Mouse (Mus musculus) limb, embryonic 13.5 days (tissue): ENCODE measurements around the gene Crbn. TPM values are rescaled to one million over a fixed set of nuclear protein-coding genes. Genes with fewer than 3 reads are reported as not detected.

Experiments
- ATAC-seq: fragments of 200-750 bp; cut with Nextera tagmentation; 2 replicates; pipeline ENCODE4 v1.8.0; 2017; ENCODE audit warnings: low read depth, moderate number of reproducible peaks, moderate TSS enrichment; ENCODE audit not compliant: low FRiP score
- H3K27ac ChIP-seq: fragments of 300-500 bp; sonication (generic); 2 replicates; pipeline ENCODE4 v1.5.1; 2015; ENCODE audit warnings: inconsistent platforms, mild to moderate bottlenecking, moderate library complexity
- H3K27me3 ChIP-seq: fragments of 300-500 bp; sonication (generic); 2 replicates; pipeline ENCODE4 v1.6.1; 2015; ENCODE audit warnings: mild to moderate bottlenecking, inconsistent platforms
- H3K36me3 ChIP-seq: fragments of 300-500 bp; sonication (generic); 2 replicates; pipeline ENCODE4 v1.6.1; 2015; ENCODE audit warnings: inconsistent platforms, mild to moderate bottlenecking, moderate library complexity
- H3K4me1 ChIP-seq: fragments of 300-500 bp; sonication (generic); 2 replicates; pipeline ENCODE4 v1.6.1; 2015; ENCODE audit warnings: inconsistent platforms
- H3K4me2 ChIP-seq: fragments of 300-500 bp; sonication (generic); replicated peaks from 2 replicates; pipeline ENCODE4 v1.6.1; 2015; ENCODE audit warnings: inconsistent platforms, mild to moderate bottlenecking, moderate library complexity
- H3K4me3 ChIP-seq: fragments of 300-500 bp; sonication (generic); 2 replicates; pipeline ENCODE4 v1.5.1; 2015; ENCODE audit warnings: moderate library complexity, mild to moderate bottlenecking, inconsistent platforms
- H3K9ac ChIP-seq: fragments of 300-500 bp; sonication (generic); 2 replicates; pipeline ENCODE4 v1.6.1; 2015; ENCODE audit warnings: mild to moderate bottlenecking, inconsistent platforms
- H3K9me3 ChIP-seq: fragments of 300-500 bp; sonication (generic); 2 replicates; pipeline ENCODE4 v1.6.1; 2016; ENCODE audit warnings: inconsistent platforms
- WGBS: fragments of 180-500 bp; shearing (Covaris S2); methylation state at CpG from one replicate; pipeline ENCODE4 v1.1.7; 2015; 5-methylcytosine and 5-hydroxymethylcytosine counted together
- polyA plus RNA-seq: library from polyadenylated mRNA; unstranded; fragments of >200 nt; fragmentation: Nextera tagmentation; extraction: Ambion mirVana; gene quantifications from 2 replicates; pipeline ENCODE4 v1.2.1, GENCODE M21; 2015

Gene Crbn
- polyA plus RNA-seq, 1 experiment from 2014 or later: 51.3 TPM

GRCm38 (mm10) chr6:106760473-106761218 is 39.2 kb downstream of the Crbn start:
- no peak for ATAC-seq
- no peak overlapping the region for H3K27ac ChIP-seq
- H3K36me3 ChIP-seq: no peaks in the 10 kb centered on the region
- H3K4me2 ChIP-seq: no peak overlapping the region
- peaks cover 45% of the 10 kb centered on the region for H3K27me3 ChIP-seq
- H3K9ac ChIP-seq: no peak overlapping the region
- no peaks in the 10 kb centered on the region for H3K9me3 ChIP-seq
- no peaks in the 10 kb centered on the region for H3K4me1 ChIP-seq
- WGBS: 50% methylated on average over 1 of the region's 3 CpGs
- H3K4me3 ChIP-seq: no peak overlapping the region

GRCm38 (mm10) chr6:106758299-106758698 is 41.6 kb downstream of the Crbn start:
- no peak for ATAC-seq
- Histone ChIP-seq H3K36me3 (no peaks in the 10 kb centered on the region), H3K4me3 (no peak overlapping the region), H3K27me3 (peaks cover 39% of the 10 kb centered on the region), H3K9ac (no peak overlapping the region), H3K27ac (no peak overlapping the region), H3K4me2 (no peak overlapping the region), H3K4me1 (no peaks in the 10 kb centered on the region), H3K9me3 (no peaks in the 10 kb centered on the region)
- 90% methylated on average over 3 of the region's 3 CpGs for WGBS

- WGBS: 89% methylated on average over 7 of the region's 7 CpGs
- H3K4me2 ChIP-seq: no peak overlapping the region
- ATAC-seq: no peak
- H3K9me3 ChIP-seq: no peaks in the 10 kb centered on the region
- H3K27ac ChIP-seq: no peak overlapping the region
- H3K9ac ChIP-seq: no peak overlapping the region
- H3K36me3 ChIP-seq: no peaks in the 10 kb centered on the region
- H3K4me1 ChIP-seq: no peaks in the 10 kb centered on the region
- H3K4me3 ChIP-seq: no peak overlapping the region
- H3K27me3 ChIP-seq: peaks cover 4% of the 10 kb centered on the region; the same call in 1 of the 2 replicates
Observed at GRCm38 (mm10) chr6:106750291-106750690, 49.6 kb downstream of the Crbn start.

- no peak within 1 kb of the TSS for H3K9ac ChIP-seq
- no peaks in the 10 kb centered on the region for H3K4me1 ChIP-seq
- no peak within 1 kb of the TSS for H3K4me2 ChIP-seq
- ATAC-seq: no peak
- no peak within 1 kb of the TSS for H3K27ac ChIP-seq
- H3K9me3 ChIP-seq: no peaks in the 10 kb centered on the region
- 76% methylated on average over 6 of the region's 6 CpGs for WGBS
- H3K4me3 ChIP-seq: no peak within 1 kb of the TSS
- peaks cover 4% of the 10 kb centered on the region; the same call in 1 of the 2 replicates for H3K27me3 ChIP-seq
- no peaks in the 10 kb centered on the region for H3K36me3 ChIP-seq
Observed at GRCm38 (mm10) chr6:106748887-106749388, 50.9 kb downstream of the Crbn start, which contains the start of gene Il5ra. Gene Il5ra (minus strand): TSS chr6:106749037.

GRCm38 (mm10) chr6:106747804-106748203 is 52.1 kb downstream of the Crbn start:
- peaks cover 4% of the 10 kb centered on the region; the same call in 1 of the 2 replicates for H3K27me3 ChIP-seq
- H3K4me2 ChIP-seq: no peak overlapping the region
- no peak overlapping the region for H3K27ac ChIP-seq
- H3K4me1 ChIP-seq: no peaks in the 10 kb centered on the region
- H3K9me3 ChIP-seq: no peaks in the 10 kb centered on the region
- no peaks in the 10 kb centered on the region for H3K36me3 ChIP-seq
- H3K9ac ChIP-seq: no peak overlapping the region
- no peak for ATAC-seq
- WGBS: 79% methylated on average over 3 of the region's 3 CpGs
- no peak overlapping the region for H3K4me3 ChIP-seq

GRCm38 (mm10) chr6:106747251-106747650 is 52.6 kb downstream of the Crbn start:
- Histone ChIP-seq H3K9me3 (no peaks in the 10 kb centered on the region), H3K27me3 (peaks cover 4% of the 10 kb centered on the region; the same call in 1 of the 2 replicates), H3K4me2 (no peak overlapping the region), H3K4me1 (no peaks in the 10 kb centered on the region), H3K27ac (no peak overlapping the region), H3K9ac (no peak overlapping the region), H3K4me3 (no peak overlapping the region), H3K36me3 (no peaks in the 10 kb centered on the region)
- no peak for ATAC-seq
- WGBS: 85% methylated on average over 5 of the region's 5 CpGs

- WGBS: 30% methylated on average over 7 of the region's 7 CpGs
- no peak overlapping the region for H3K4me2 ChIP-seq
Observed at GRCm38 (mm10) chr6:106745673-106746394, 54.0 kb downstream of the Crbn start.

GRCm38 (mm10) chr6:106743556-106744233 is 56.2 kb downstream of the Crbn start:
- WGBS: 67% methylated on average over 7 of the region's 7 CpGs

More at GRCm38 (mm10) chr6:106745673-106746394, 54.0 kb downstream of the Crbn start:
- H3K4me3 ChIP-seq: no peak overlapping the region
- H3K9ac ChIP-seq: no peak overlapping the region
- no peaks in the 10 kb centered on the region for H3K4me1 ChIP-seq
- no peaks in the 10 kb centered on the region for H3K36me3 ChIP-seq
- no peak overlapping the region for H3K27ac ChIP-seq
- H3K27me3 ChIP-seq: peaks cover 4% of the 10 kb centered on the region; the same call in 1 of the 2 replicates
- H3K9me3 ChIP-seq: no peaks in the 10 kb centered on the region
- ATAC-seq: no peak

GRCm38 (mm10) chr6:106740244-106740825 is 59.5 kb downstream of the Crbn start:
- ATAC-seq: no peak
- no peak overlapping the region for H3K27ac ChIP-seq
- no peaks in the 10 kb centered on the region for H3K9me3 ChIP-seq
- no peaks in the 10 kb centered on the region for H3K4me1 ChIP-seq
- WGBS: 96% methylated on average over 1 of the region's 1 CpGs
- no peak overlapping the region for H3K4me2 ChIP-seq
- no peaks in the 10 kb centered on the region for H3K36me3 ChIP-seq
- no peak overlapping the region for H3K4me3 ChIP-seq
- H3K9ac ChIP-seq: no peak overlapping the region
- H3K27me3 ChIP-seq: no peaks in the 10 kb centered on the region

More at GRCm38 (mm10) chr6:106743556-106744233, 56.2 kb downstream of the Crbn start:
- H3K36me3 ChIP-seq: no peaks in the 10 kb centered on the region
- ATAC-seq: no peak
- no peak overlapping the region for H3K9ac ChIP-seq
- H3K27me3 ChIP-seq: peaks cover 4% of the 10 kb centered on the region; the same call in 1 of the 2 replicates
- H3K27ac ChIP-seq: no peak overlapping the region
- no peak overlapping the region for H3K4me2 ChIP-seq
- no peak overlapping the region for H3K4me3 ChIP-seq
- H3K9me3 ChIP-seq: no peaks in the 10 kb centered on the region
- no peaks in the 10 kb centered on the region for H3K4me1 ChIP-seq

GRCm38 (mm10) chr6:106738229-106738628 is 61.6 kb downstream of the Crbn start:
- no peak for ATAC-seq
- Histone ChIP-seq H3K9me3 (no peaks in the 10 kb centered on the region), H3K27ac (no peak overlapping the region), H3K4me2 (no peak overlapping the region), H3K9ac (no peak overlapping the region), H3K4me1 (no peaks in the 10 kb centered on the region), H3K36me3 (no peaks in the 10 kb centered on the region), H3K27me3 (no peaks in the 10 kb centered on the region), H3K4me3 (no peak overlapping the region)
- 73% methylated on average over 3 of the region's 3 CpGs for WGBS

- Histone ChIP-seq H3K27me3 (no peaks in the 10 kb centered on the region), H3K9ac (no peak overlapping the region), H3K36me3 (no peaks in the 10 kb centered on the region), H3K27ac (no peak overlapping the region), H3K4me1 (no peaks in the 10 kb centered on the region), H3K4me2 (no peak overlapping the region), H3K9me3 (no peaks in the 10 kb centered on the region), H3K4me3 (no peak overlapping the region)
- 86% methylated on average over 4 of the region's 4 CpGs for WGBS
- ATAC-seq: no peak
Observed at GRCm38 (mm10) chr6:106732563-106732962, 67.3 kb downstream of the Crbn start.
